Mouse (Mus musculus): ENCODE measurements around the gene Dnah3. TPM values are rescaled to one million over a fixed set of nuclear protein-coding genes. Genes with fewer than 3 reads are reported as not detected.

Gene Dnah3
- total RNA-seq, 2 experiments from 2014 or later: 0.13 to 0.14 TPM

GRCm38 (mm10) chr7:119965205-119965604 is 129.9 kb downstream of the Dnah3 start:
- Histone ChIP-seq H3K27ac (no peak overlapping the region), H3K4me3 (no peak overlapping the region)
- DNase-seq: no peak
- TF ChIP-seq CTCF (IDR thresholded peaks at IDR 0.05): no peak
- intact Hi-C loops (cut with DNase I): loop anchor here (10.0 kb wide), 1 partner anchor 100 kb away; no protein-coding TSS in a partner anchor

- peak; percentile 70 for DNase-seq
- no peak overlapping the region for H3K4me3 ChIP-seq
- H3K27ac ChIP-seq: peak overlapping the region; percentile 70
- no peak for TF ChIP-seq CTCF (IDR thresholded peaks at IDR 0.05)
- intact Hi-C loops (cut with DNase I): loop anchor here (10.0 kb wide), 1 partner anchor 96 kb away; no protein-coding TSS in a partner anchor
Measured at GRCm38 (mm10) chr7:119961107-119961506, 134.0 kb downstream of the Dnah3 start.

- Histone ChIP-seq H3K4me3 (no peak overlapping the region), H3K27ac (peak overlapping the region; percentile 70)
- TF ChIP-seq CTCF (IDR thresholded peaks at IDR 0.05): no peak
- intact Hi-C loops (cut with DNase I): loop anchor here (10.0 kb wide), 1 partner anchor 96 kb away; no protein-coding TSS in a partner anchor
- no peak for DNase-seq
Measured at GRCm38 (mm10) chr7:119960546-119960945, 134.5 kb downstream of the Dnah3 start.

GRCm38 (mm10) chr7:119960006-119960405 is 135.1 kb downstream of the Dnah3 start:
- peak overlapping the region; percentile 70 for H3K27ac ChIP-seq
- peak; percentile 51 for DNase-seq
- intact Hi-C loops (cut with DNase I): loop anchor here (10.0 kb wide), 1 partner anchor 95 kb away; no protein-coding TSS in a partner anchor
- no peak for TF ChIP-seq CTCF (IDR thresholded peaks at IDR 0.05)
- no peak overlapping the region for H3K4me3 ChIP-seq

- peak overlapping the region; percentile 70 for H3K27ac ChIP-seq
- DNase-seq: no peak
- no peak for TF ChIP-seq CTCF (IDR thresholded peaks at IDR 0.05)
Measured at GRCm38 (mm10) chr7:119959491-119959890, 135.6 kb downstream of the Dnah3 start.

GRCm38 (mm10) chr7:119959091-119959490 is 136.0 kb downstream of the Dnah3 start:
- no peak for DNase-seq
- no peak for TF ChIP-seq CTCF (IDR thresholded peaks at IDR 0.05)
- intact Hi-C loops (cut with DNase I): no loop called here
- H3K27ac ChIP-seq: peak overlapping the region; percentile 70; the same call in 1 of the 2 replicates
- no peak overlapping the region for H3K4me3 ChIP-seq

More at GRCm38 (mm10) chr7:119959491-119959890, 135.6 kb downstream of the Dnah3 start:
- intact Hi-C loops (cut with DNase I): no loop called here
- no peak overlapping the region for H3K4me3 ChIP-seq

GRCm38 (mm10) chr7:119957421-119957820 is 137.7 kb downstream of the Dnah3 start:
- DNase-seq: no peak
- intact Hi-C loops (cut with DNase I): no loop called here
- no peak overlapping the region for H3K4me3 ChIP-seq
- TF ChIP-seq CTCF (IDR thresholded peaks at IDR 0.05): no peak
- H3K27ac ChIP-seq: no peak overlapping the region

- DNase-seq: no peak
- Histone ChIP-seq H3K4me3 (no peak overlapping the region), H3K27ac (no peak overlapping the region)
- intact Hi-C loops (cut with DNase I): no loop called here
- TF ChIP-seq CTCF (IDR thresholded peaks at IDR 0.05): no peak
Measured at GRCm38 (mm10) chr7:119954047-119954446, 141.0 kb downstream of the Dnah3 start.

GRCm38 (mm10) chr7:119941569-119941968 is 153.5 kb downstream of the Dnah3 start:
- peak overlapping the region; percentile 72 for H3K27ac ChIP-seq
- intact Hi-C loops (cut with DNase I): no loop called here
- peak; percentile 68 for DNase-seq
- no peak overlapping the region for H3K4me3 ChIP-seq
- TF ChIP-seq CTCF (IDR thresholded peaks at IDR 0.05): no peak

- Histone ChIP-seq H3K27ac (no peak overlapping the region), H3K4me3 (no peak overlapping the region)
- DNase-seq: no peak
- intact Hi-C loops (cut with DNase I): no loop called here
- no peak for TF ChIP-seq CTCF (IDR thresholded peaks at IDR 0.05)
Measured at GRCm38 (mm10) chr7:119937036-119937435, 158.0 kb downstream of the Dnah3 start.

- H3K4me3 ChIP-seq: no peak overlapping the region
- intact Hi-C loops (cut with DNase I): no loop called here
- H3K27ac ChIP-seq: no peak overlapping the region
- DNase-seq: no peak
- TF ChIP-seq CTCF (IDR thresholded peaks at IDR 0.05): no peak
Measured at GRCm38 (mm10) chr7:119936321-119936720, 158.8 kb downstream of the Dnah3 start.

GRCm38 (mm10) chr7:119928783-119929440 is 166.2 kb downstream of the Dnah3 start:
- Histone ChIP-seq H3K4me3 (no peak overlapping the region), H3K27ac (no peak overlapping the region)
- no peak for TF ChIP-seq CTCF (IDR thresholded peaks at IDR 0.05)
- DNase-seq: no peak
- intact Hi-C loops (cut with DNase I): no loop called here

GRCm38 (mm10) chr7:119921054-119921453 is 174.0 kb downstream of the Dnah3 start:
- TF ChIP-seq CTCF (IDR thresholded peaks at IDR 0.05): no peak
- H3K4me3 ChIP-seq: no peak overlapping the region
- intact Hi-C loops (cut with DNase I): no loop called here
- peak overlapping the region; percentile 62 for H3K27ac ChIP-seq
- no peak for DNase-seq

- intact Hi-C loops (cut with DNase I): no loop called here
- no peak for DNase-seq
- no peak for TF ChIP-seq CTCF (IDR thresholded peaks at IDR 0.05)
- H3K4me3 ChIP-seq: no peak overlapping the region
- peak overlapping the region; percentile 62 for H3K27ac ChIP-seq
Measured at GRCm38 (mm10) chr7:119920457-119920856, 174.6 kb downstream of the Dnah3 start.

All from gastrocnemius, adult 2 months (tissue).